Mouse (Mus musculus): ENCODE results near the gene Defa35.
"Not testable (repeated sequence)": the region's sequence is repeated elsewhere in the genome, so short reads cannot be mapped to it uniquely, and the experiment has no call there.

DNA sequence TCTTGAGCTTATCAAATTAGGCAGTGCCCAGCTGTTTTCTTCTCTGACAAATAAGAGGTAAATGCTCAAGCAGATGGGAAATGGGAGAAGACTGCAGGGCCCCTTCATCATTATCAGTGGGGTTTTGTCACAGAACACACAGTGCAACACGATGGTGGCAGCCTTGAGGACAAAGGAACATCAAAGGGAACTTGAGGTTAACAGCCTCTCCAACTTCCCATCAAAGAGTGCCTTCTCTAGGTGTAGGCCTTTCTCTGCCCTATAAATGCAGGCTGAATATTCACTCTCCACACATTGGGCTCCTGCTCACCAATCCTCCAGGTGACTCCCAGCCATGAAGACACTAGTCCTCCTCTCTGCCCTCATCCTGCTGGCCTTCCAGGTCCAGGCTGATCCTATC, 10.1 kb upstream of the Defa35 start, which contains the start of gene Defa23:
- not testable (repeated sequence) for TF ChIP-seq CTCF (IDR thresholded peaks at IDR 0.05; ENCODE audit: control insufficient read depth, insufficient read depth, insufficient read length); CEBPB (IDR thresholded peaks at IDR 0.05; ENCODE audit: low read depth); MAX (IDR thresholded peaks at IDR 0.05); MYOD1 (IDR thresholded peaks at IDR 0.05; ENCODE audit: control insufficient read depth, insufficient read length, low read depth); USF1 (IDR thresholded peaks at IDR 0.05; ENCODE audit: low read depth); MYOG (IDR thresholded peaks at IDR 0.05; ENCODE audit: control insufficient read depth, extremely low read depth, insufficient read length)
